Mouse (Mus musculus) ES-E14 (cell line): ENCODE data around the gene Nckap1. TPM values are rescaled to one million over a fixed set of nuclear protein-coding genes. Genes with fewer than 3 reads are reported as not detected.

Experiments
- DNase-seq: peaks from one replicate; pipeline ENCODE4 v3.0.0-alpha.2; 2013; ENCODE audit warnings: low read depth, low spot score
- H3K27ac ChIP-seq: 2 replicates; pipeline ENCODE4 v1.5.1; 2012; ENCODE audit warnings: low read depth, mild to moderate bottlenecking, low read length, moderate library complexity, mixed read lengths; ENCODE audit not compliant: poor library complexity, insufficient read depth, severe bottlenecking
- H3K36me3 ChIP-seq: 2 replicates; pipeline ENCODE4 v1.6.1; 2012; ENCODE audit warnings: mild to moderate bottlenecking, low read length, moderate library complexity, mixed read lengths; ENCODE audit not compliant: control insufficient read depth, poor library complexity, insufficient read depth, severe bottlenecking
- H3K4me1 ChIP-seq, 2 experiments: fragments of 150-350 bp in 1 of 2; sonication (generic) in 1 of 2; 2 replicates each; pipeline ENCODE4 v1.6.1; 2012; ENCODE audit warnings: low read length in 2 of 2, mild to moderate bottlenecking in 1 of 2, mixed read lengths in 1 of 2; ENCODE audit not compliant: control insufficient read depth in 2 of 2, insufficient read depth in 2 of 2, poor library complexity in 1 of 2
- H3K4me3 ChIP-seq, 2 experiments: fragments of 150-350 bp in 1 of 2; sonication (generic) in 1 of 2; 2 replicates each; pipeline ENCODE4 v1.5.1; 2012; ENCODE audit warnings: low read length in 2 of 2, low read depth in 1 of 2, mild to moderate bottlenecking in 1 of 2, mixed read lengths in 1 of 2; ENCODE audit not compliant: insufficient read depth in 1 of 2, poor library complexity in 1 of 2, severe bottlenecking in 1 of 2
- H3K9ac ChIP-seq: 2 replicates; pipeline ENCODE4 v1.6.1; 2012; ENCODE audit warnings: low read depth, mild to moderate bottlenecking, low read length, mixed read lengths; ENCODE audit not compliant: poor library complexity, insufficient read depth, severe bottlenecking
- H3K9me3 ChIP-seq: fragments of 150-350 bp; sonication (generic); 2 replicates; pipeline ENCODE4 v1.6.1; 2012; ENCODE audit warnings: low read depth, mild to moderate bottlenecking, low read length; ENCODE audit not compliant: control insufficient read depth, insufficient read depth
- CHD2 ChIP-seq: IDR thresholded peaks from 2 replicates; pipeline ENCODE4 v1.6.1; 2014; ENCODE audit warnings: mild to moderate bottlenecking, low read depth, low read length, inconsistent platforms
- HCFC1 ChIP-seq: IDR thresholded peaks from 2 replicates; pipeline ENCODE4 v1.6.1; 2012; ENCODE audit warnings: low read length, inconsistent platforms, borderline replicate concordance; ENCODE audit not compliant: insufficient read depth
- MAFK ChIP-seq: IDR thresholded peaks from 2 replicates; pipeline ENCODE4 v1.6.1; 2014; ENCODE audit warnings: mild to moderate bottlenecking, low read depth, low read length, inconsistent platforms; ENCODE audit not compliant: insufficient read depth
- ZC3H11A ChIP-seq: IDR thresholded peaks from 2 replicates; pipeline ENCODE4 v1.6.1; 2012; ENCODE audit warnings: low read depth, mild to moderate bottlenecking, inconsistent platforms, low read length, borderline replicate concordance
- ZNF384 ChIP-seq: IDR thresholded peaks from 2 replicates; pipeline ENCODE4 v1.6.1; 2012; ENCODE audit warnings: low read depth, low read length, inconsistent platforms
- in situ Hi-C, 2 experiments: fragments of 600-800 bp; cut with MboI; formaldehyde crosslinking; loops; one replicate each; pipeline ENCODE4 v1.15.1; 2025; ENCODE audit warnings: low sequenced_read_pairs in 2 of 2, inconsistent platforms in 1 of 2; ENCODE audit not compliant: unreplicated experiment in 2 of 2
- total RNA-seq: library from RNA; depleted of rRNA; stranded (reverse); fragments of 300-350 nt; gene quantifications from 2 replicates; pipeline ENCODE4 v1.2.3, GENCODE M21; 2012

Nckap1 gene
- total RNA-seq, 1 experiment: 62.6 TPM

DNA sequence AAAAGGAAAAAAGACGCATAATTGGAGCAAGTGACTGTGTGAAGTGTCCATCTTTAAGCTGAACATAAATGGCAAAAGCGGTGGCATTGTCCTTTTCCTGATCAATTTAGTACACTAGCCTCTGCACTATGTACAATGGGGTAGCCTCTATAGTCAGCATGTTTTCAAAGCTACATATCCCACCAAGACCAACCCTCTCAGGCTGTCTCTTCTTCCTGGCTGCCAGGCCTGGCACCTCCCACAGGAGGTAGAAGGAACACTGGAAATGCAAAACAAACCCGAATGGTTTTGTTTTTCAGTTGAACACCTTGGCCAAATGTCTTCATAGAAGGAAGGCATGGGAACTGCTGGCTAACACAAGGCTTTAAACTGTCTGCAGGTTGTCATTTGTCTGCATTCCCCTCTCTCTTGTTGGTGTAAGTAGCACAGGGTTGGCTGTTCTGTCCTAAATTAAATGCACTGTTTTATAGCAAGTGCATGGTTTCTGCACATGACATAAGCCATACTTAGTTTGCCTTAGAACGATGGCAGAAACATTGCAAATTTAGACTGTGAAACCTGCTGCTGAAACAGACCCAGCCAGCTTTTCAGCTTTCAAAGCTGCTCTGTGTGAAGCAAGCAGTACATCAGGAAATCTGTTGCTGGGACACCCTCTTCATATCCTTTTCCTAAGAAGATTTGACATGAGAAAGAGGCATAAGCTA is 13.2 kb upstream of the Nckap1 start:
- no peak for DNase-seq
- Histone ChIP-seq H3K9me3 (no peaks in the 10 kb centered on the region), H3K27ac (no peak overlapping the region), H3K4me1 (no peaks in the 10 kb centered on the region; a peak in 1 of 4 replicates), H3K4me3 (no peak overlapping the region), H3K9ac (no peak overlapping the region), H3K36me3 (no peaks in the 10 kb centered on the region)
- TF ChIP-seq HCFC1: no peak
- no peak for TF ChIP-seq MAFK
- TF ChIP-seq ZC3H11A: no peak
- TF ChIP-seq ZNF384: no peak
- no peak for TF ChIP-seq CHD2
- in situ Hi-C loops: no loop called here

DNA sequence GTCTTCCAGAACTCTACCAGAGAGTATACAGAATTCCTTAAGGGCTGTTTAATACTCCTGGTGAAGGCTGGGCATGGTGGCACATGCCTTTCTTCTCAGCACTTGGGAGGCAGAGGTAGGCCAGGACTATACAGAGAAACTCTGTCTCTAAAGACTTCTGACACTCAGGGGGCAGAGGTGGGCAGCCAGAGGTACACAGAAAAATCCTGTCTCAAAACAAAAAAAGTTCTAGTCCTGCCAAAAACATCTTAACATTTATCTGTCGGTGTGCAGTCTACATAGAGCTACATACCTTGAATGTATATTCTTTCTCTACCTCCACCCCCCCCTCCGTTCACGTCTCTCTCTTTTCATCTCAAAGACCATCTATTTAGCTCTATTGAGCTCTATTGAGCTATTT is 1.2 kb upstream of the Nckap1 start:
- no peaks in the 10 kb centered on the region for H3K36me3 ChIP-seq
- no peak overlapping the region for H3K4me3 ChIP-seq
- in situ Hi-C loops: no loop called here
- no peak overlapping the region for H3K9ac ChIP-seq
- no peak for DNase-seq
- 0 out of 4 replicates have a peak, but pooled peaks cover 0 to 2% of the 10 kb centered on the region in 2 experiments for H3K4me1 ChIP-seq
- no peak for TF ChIP-seq HCFC1
- TF ChIP-seq ZNF384: no peak
- H3K27ac ChIP-seq: no peak overlapping the region
- no peaks in the 10 kb centered on the region for H3K9me3 ChIP-seq

- Histone ChIP-seq H3K4me3 (peak overlapping the region; percentile 93 to 94), H3K27ac (peak overlapping the region; percentile 45), H3K9ac (peak overlapping the region; percentile 91), H3K4me1 (0 out of 4 replicates have a peak, but pooled peaks cover 0 to 2% of the 10 kb centered on the region in 2 experiments), H3K36me3 (no peaks in the 10 kb centered on the region), H3K9me3 (no peaks in the 10 kb centered on the region)
- TF ChIP-seq MAFK (no peak), CHD2 (no peak), HCFC1 (no peak; the same call in 1 of the 2 replicates), ZNF384 (no peak), ZC3H11A (no peak)
- in situ Hi-C loops: no loop called here
- no peak for DNase-seq
Measured at GRCm38 (mm10) chr2:80580311-80580961, 744 bp downstream of the Nckap1 start.

- in situ Hi-C loops: no loop called here
- no peak for TF ChIP-seq CHD2
- no peak for TF ChIP-seq ZC3H11A
- TF ChIP-seq HCFC1: no peak
- TF ChIP-seq MAFK: no peak
- no peak for TF ChIP-seq ZNF384
- H3K9ac ChIP-seq: no peak overlapping the region
Measured at GRCm38 (mm10) chr2:80579253-80579891, 1.8 kb downstream of the Nckap1 start.

More at GRCm38 (mm10) chr2:80579253-80579891, 1.8 kb downstream of the Nckap1 start:
- DNase-seq: no peak
- Histone ChIP-seq H3K4me3 (peak overlapping the region in 1 of 2 experiments; percentile 94; a peak in 1 of 4 replicates), H3K9me3 (no peaks in the 10 kb centered on the region), H3K4me1 (0 out of 4 replicates have a peak, but pooled peaks cover 0 to 2% of the 10 kb centered on the region in 2 experiments), H3K36me3 (no peaks in the 10 kb centered on the region), H3K27ac (no peak overlapping the region)
